Mouse (Mus musculus): ENCODE results near the gene Pmis2. TPM values are rescaled to one million over a fixed set of nuclear protein-coding genes. Genes with fewer than 3 reads are reported as not detected.

Gene Pmis2
- polyA plus RNA-seq, 2 experiments: not detected

DNA sequence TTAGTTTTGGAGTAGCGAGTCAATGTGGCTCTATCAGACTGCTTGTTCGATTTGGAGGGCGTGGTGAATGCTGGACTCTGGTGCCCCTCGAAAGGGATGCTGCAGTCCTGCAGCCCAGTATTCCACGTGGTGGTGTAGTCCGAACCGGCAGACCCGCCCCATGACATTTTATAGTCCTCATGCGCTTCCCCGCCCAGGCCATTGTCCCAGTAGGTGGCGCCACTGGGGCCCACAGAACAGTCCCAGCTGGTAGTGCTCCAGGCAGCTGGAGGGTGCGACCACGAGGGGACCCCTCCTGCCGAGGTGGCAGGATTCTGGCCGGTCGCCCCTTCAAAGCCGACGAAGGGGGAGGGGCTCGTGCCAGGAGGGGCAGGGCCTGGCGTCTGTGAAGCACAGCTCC, 36.8 kb downstream of the Pmis2 start:
- peak; percentile 56 for ATAC-seq (ENCODE audit: low FRiP score, low read depth)
- H3K27me3 ChIP-seq (ENCODE audit: control insufficient read depth, insufficient read depth, low read length): peaks cover 43% of the 10 kb centered on the region
- 2% methylated on average over 20 of the region's 20 CpGs for WGBS
- peak; percentile 25 for DNase-seq (ENCODE audit: low spot score)
- H3K36me3 ChIP-seq (ENCODE audit: control insufficient read depth, insufficient read depth, low read length): no peaks in the 10 kb centered on the region
- no peak overlapping the region for H3K27ac ChIP-seq (replicated peaks; ENCODE audit: low read depth, low read length)
- H3K4me2 ChIP-seq (replicated peaks; ENCODE audit: low read depth, low read length, severe bottlenecking): peak overlapping the region; percentile 30; the same call in 1 of the 2 replicates
- TF ChIP-seq POLR2A (IDR thresholded peaks at IDR 0.05; ENCODE audit: borderline replicate concordance, extremely low read depth, insufficient read depth, insufficient read length): no peak
- peaks cover 6% of the 10 kb centered on the region; the same call in 1 of the 2 replicates for H3K4me1 ChIP-seq (ENCODE audit: control insufficient read depth, insufficient read depth, low read length)
- H3K4me3 ChIP-seq (replicated peaks; ENCODE audit: low read length): peak overlapping the region; percentile 23
- H3K9ac ChIP-seq (ENCODE audit: low read depth, low read length, severe bottlenecking): peak overlapping the region; percentile 28; the same call in 1 of the 2 replicates
- H3K9me3 ChIP-seq (ENCODE audit: control insufficient read depth, low read length): no peaks in the 10 kb centered on the region

DNA sequence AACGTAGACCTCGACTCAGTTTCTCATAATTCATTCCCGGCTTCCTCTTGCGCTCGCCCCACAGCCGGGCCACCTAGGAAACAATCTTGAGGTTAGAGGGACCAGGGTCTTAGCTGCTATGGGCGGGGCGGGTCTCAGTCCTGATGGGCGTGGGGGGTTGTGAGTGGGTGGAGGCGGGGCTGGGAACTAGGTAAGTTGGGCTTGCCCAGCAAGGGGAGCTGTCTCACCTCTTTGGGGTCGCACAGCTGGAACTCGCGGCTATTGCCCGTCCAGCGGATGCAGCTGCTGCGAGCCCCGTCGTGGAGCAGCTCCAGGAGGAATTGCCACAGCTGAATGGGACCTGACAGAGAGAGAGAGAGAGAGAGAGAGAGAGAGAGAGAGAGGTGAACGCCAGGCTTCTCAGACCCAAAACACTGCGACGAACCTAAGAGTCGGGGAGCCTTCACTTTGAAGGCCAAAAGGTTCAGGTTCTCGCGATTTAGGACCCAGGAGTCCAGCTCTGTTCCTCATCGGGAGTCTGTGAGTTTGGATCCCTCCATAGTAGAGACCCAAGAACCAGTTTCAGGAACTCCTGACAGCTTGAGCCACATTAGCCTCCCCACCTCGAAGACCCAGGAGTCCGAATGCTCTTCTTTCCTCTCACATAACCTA, 37.5 kb downstream of the Pmis2 start:
- ATAC-seq (ENCODE audit: low FRiP score, low read depth) (no peak), DNase-seq (ENCODE audit: low spot score) (no peak)
- no peak for TF ChIP-seq POLR2A (IDR thresholded peaks at IDR 0.05; ENCODE audit: borderline replicate concordance, extremely low read depth, insufficient read depth, insufficient read length)
- 0 out of 2 replicates have a peak overlapping the region, but pooled peaks have one; percentile 3 for H3K4me2 ChIP-seq (replicated peaks; ENCODE audit: low read depth, low read length, severe bottlenecking)
- H3K9ac ChIP-seq (ENCODE audit: low read depth, low read length, severe bottlenecking): no peak overlapping the region
- WGBS: 4% methylated on average over 27 of the region's 27 CpGs
- H3K4me3 ChIP-seq (replicated peaks; ENCODE audit: low read length): 0 out of 2 replicates have a peak overlapping the region, but pooled peaks have one; percentile 2
- H3K4me1 ChIP-seq (ENCODE audit: control insufficient read depth, insufficient read depth, low read length): peaks cover 6% of the 10 kb centered on the region; the same call in 1 of the 2 replicates
- H3K9me3 ChIP-seq (ENCODE audit: control insufficient read depth, low read length): no peaks in the 10 kb centered on the region
- no peak overlapping the region for H3K27ac ChIP-seq (replicated peaks; ENCODE audit: low read depth, low read length)
- no peaks in the 10 kb centered on the region for H3K36me3 ChIP-seq (ENCODE audit: control insufficient read depth, insufficient read depth, low read length)
- peaks cover 43% of the 10 kb centered on the region for H3K27me3 ChIP-seq (ENCODE audit: control insufficient read depth, insufficient read depth, low read length)

DNA sequence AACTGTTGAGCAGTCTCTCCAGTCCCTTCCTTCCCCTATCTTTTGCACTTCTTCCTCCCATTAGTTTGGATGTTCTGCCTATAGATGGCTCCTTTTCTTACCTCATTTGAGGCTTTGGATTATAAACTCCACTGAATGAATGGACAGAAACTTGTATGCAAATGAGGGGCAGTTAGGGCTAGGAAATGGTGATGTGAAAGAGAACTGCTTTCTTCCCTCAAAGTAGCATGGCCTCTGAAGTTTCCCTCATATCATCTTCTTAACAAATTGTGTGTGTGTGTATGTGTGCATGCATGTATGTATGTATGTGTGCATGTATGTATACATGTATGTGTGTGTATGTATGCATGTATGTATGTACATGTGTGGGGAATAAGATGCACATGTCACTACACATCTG, 42.4 kb downstream of the Pmis2 start:
- no peak for TF ChIP-seq POLR2A (IDR thresholded peaks at IDR 0.05; ENCODE audit: borderline replicate concordance, extremely low read depth, insufficient read depth, insufficient read length)
- Histone ChIP-seq H3K9me3 (ENCODE audit: control insufficient read depth, low read length) (no peaks in the 10 kb centered on the region), H3K27me3 (ENCODE audit: control insufficient read depth, insufficient read depth, low read length) (peaks cover 17% of the 10 kb centered on the region), H3K4me1 (ENCODE audit: control insufficient read depth, insufficient read depth, low read length) (peaks cover 10% of the 10 kb centered on the region; the same call in 1 of the 2 replicates), H3K4me2 (replicated peaks; ENCODE audit: low read depth, low read length, severe bottlenecking) (no peak overlapping the region), H3K27ac (replicated peaks; ENCODE audit: low read depth, low read length) (no peak overlapping the region), H3K4me3 (replicated peaks; ENCODE audit: low read length) (no peak overlapping the region), H3K36me3 (ENCODE audit: control insufficient read depth, insufficient read depth, low read length) (peaks cover 4% of the 10 kb centered on the region), H3K9ac (ENCODE audit: low read depth, low read length, severe bottlenecking) (no peak overlapping the region)
- no peak for ATAC-seq (ENCODE audit: low FRiP score, low read depth)
- DNase-seq (ENCODE audit: low spot score): no peak

DNA sequence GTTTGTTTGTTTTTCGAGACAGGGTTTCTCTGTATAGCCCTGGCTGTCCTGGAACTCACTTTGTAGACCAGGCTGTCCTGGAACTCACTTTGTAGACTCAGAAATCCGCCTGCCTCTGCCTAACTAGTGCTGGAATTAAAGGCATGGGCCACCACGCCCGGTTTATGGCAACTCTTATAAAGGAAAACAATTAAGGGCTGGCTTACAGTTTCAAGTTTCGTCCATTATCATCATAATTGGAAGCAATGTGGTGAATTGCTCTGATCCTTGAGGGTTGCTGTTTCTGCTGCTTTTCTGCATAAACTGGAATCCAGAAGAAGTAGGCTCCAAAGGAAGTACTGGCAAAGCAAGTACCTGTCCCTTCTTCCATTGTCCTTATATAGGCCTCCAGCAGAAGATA, 44.8 kb downstream of the Pmis2 start:
- Histone ChIP-seq H3K4me1 (ENCODE audit: control insufficient read depth, insufficient read depth, low read length) (0 out of 2 replicates have a peak, but pooled peaks cover 5% of the 10 kb centered on the region), H3K36me3 (ENCODE audit: control insufficient read depth, insufficient read depth, low read length) (peaks cover 24% of the 10 kb centered on the region), H3K27me3 (ENCODE audit: control insufficient read depth, insufficient read depth, low read length) (no peaks in the 10 kb centered on the region), H3K27ac (replicated peaks; ENCODE audit: low read depth, low read length) (no peak overlapping the region), H3K9me3 (ENCODE audit: control insufficient read depth, low read length) (no peaks in the 10 kb centered on the region), H3K4me2 (replicated peaks; ENCODE audit: low read depth, low read length, severe bottlenecking) (no peak overlapping the region), H3K4me3 (replicated peaks; ENCODE audit: low read length) (no peak overlapping the region), H3K9ac (ENCODE audit: low read depth, low read length, severe bottlenecking) (no peak overlapping the region)
- 86% methylated on average over 5 of the region's 5 CpGs for WGBS
- ATAC-seq (ENCODE audit: low FRiP score, low read depth): no peak
- DNase-seq (ENCODE audit: low spot score): no peak
- no peak for TF ChIP-seq POLR2A (IDR thresholded peaks at IDR 0.05; ENCODE audit: borderline replicate concordance, extremely low read depth, insufficient read depth, insufficient read length)

DNA sequence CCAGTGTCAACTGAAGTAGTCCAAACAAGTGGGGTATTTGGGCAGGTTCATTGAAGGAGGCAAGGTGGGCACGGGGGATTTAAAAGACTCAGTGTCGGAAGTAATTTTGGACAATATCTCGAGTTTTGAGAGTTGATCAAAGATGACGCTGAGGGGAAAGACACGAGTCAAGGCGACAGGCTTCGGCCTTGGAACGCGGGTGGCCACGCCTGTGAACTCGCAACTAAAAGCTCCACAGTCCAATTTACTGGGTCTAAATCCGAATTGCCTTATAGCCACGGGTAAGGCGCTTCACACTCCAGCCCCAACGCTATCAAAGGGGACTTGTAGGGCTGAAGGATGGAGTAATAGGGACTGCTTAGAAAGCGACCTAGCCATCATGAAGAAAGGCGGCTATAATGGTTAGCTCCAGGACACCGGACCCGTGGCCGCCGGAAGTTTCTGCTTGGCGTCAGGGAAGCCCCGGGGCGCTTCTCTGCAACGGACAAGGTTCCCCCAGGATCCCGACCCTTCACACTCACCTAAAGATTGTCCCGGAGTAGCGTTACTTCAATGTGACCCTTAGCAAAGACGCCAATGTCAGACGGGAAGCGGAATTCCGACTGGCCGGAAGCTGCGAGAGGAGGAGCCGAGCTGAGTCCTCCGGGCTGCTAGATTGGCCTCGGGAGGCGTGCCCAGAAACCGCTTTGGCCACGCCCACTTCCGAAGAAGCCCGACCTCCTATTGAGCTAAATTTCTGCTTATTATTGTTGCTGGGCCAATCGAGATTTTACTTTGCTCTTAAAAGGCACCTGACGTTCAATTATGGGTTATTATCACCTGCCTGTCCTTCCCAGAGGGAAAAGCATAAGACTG, 45.6 kb downstream of the Pmis2 start, which contains the start of gene Cox6b1:
TSS of gene Cox6b1 (minus strand) at position 622 of the 855 bp plus-strand sequence.
- Histone ChIP-seq H3K4me1 (ENCODE audit: control insufficient read depth, insufficient read depth, low read length) (0 out of 2 replicates have a peak, but pooled peaks cover 5% of the 10 kb centered on the region), H3K4me3 (replicated peaks; ENCODE audit: low read length) (peak within 1 kb of the TSS; percentile 80), H3K9ac (ENCODE audit: low read depth, low read length, severe bottlenecking) (peak within 1 kb of the TSS; percentile 79), H3K27me3 (ENCODE audit: control insufficient read depth, insufficient read depth, low read length) (no peaks in the 10 kb centered on the region), H3K27ac (replicated peaks; ENCODE audit: low read depth, low read length) (no peak within 1 kb of the TSS), H3K36me3 (ENCODE audit: control insufficient read depth, insufficient read depth, low read length) (peaks cover 29% of the 10 kb centered on the region), H3K9me3 (ENCODE audit: control insufficient read depth, low read length) (no peaks in the 10 kb centered on the region), H3K4me2 (replicated peaks; ENCODE audit: low read depth, low read length, severe bottlenecking) (peak within 1 kb of the TSS; percentile 77)
- ATAC-seq (ENCODE audit: low FRiP score, low read depth): peak; percentile 96
- no peak for TF ChIP-seq POLR2A (IDR thresholded peaks at IDR 0.05; ENCODE audit: borderline replicate concordance, extremely low read depth, insufficient read depth, insufficient read length)
- peak; percentile 92 for DNase-seq (ENCODE audit: low spot score)
- 3% methylated on average over 44 of the region's 44 CpGs for WGBS

Other genes starting within 250 kb of the Pmis2 start
Only the 30 nearest of the 32 such genes appear.
- 41.9 and 55.5 TPM in 2 replicates for gene Aplp1, start 226.1 kb downstream of the Pmis2 start, polyA plus RNA-seq (2012; rRNA removed)
- 31.4 and 37.4 TPM in 2 replicates for gene Aplp1, start 226.1 kb downstream of the Pmis2 start, polyA plus RNA-seq (2014; fragmentation: Nextera tagmentation; extraction: Ambion mirVana)
- 0.06 and 0.13 TPM in 2 replicates for gene Kirrel2, start 213.9 kb downstream of the Pmis2 start, polyA plus RNA-seq (2012; rRNA removed)
- gene Kirrel2, start 213.9 kb downstream of the Pmis2 start, polyA plus RNA-seq (2014; fragmentation: Nextera tagmentation; extraction: Ambion mirVana): 0.07 TPM in 1 of 2 replicates, not detected in the other
- 0.03 and 0.06 TPM in 2 replicates for gene Nphs1, start 213.3 kb downstream of the Pmis2 start, polyA plus RNA-seq (2012; rRNA removed)
- gene Nphs1, start 213.3 kb downstream of the Pmis2 start, polyA plus RNA-seq (2014; fragmentation: Nextera tagmentation; extraction: Ambion mirVana): 0.14 and 0.23 TPM in 2 replicates
- 0.04 and 0.11 TPM in 2 replicates for gene Prodh2, start 178.0 kb downstream of the Pmis2 start, polyA plus RNA-seq (2012; rRNA removed)
- gene Prodh2, start 178.0 kb downstream of the Pmis2 start, polyA plus RNA-seq (2014; fragmentation: Nextera tagmentation; extraction: Ambion mirVana): not detected in 2 replicates
- gene Arhgap33, start 136.5 kb downstream of the Pmis2 start, polyA plus RNA-seq (2012; rRNA removed): 66.1 and 91.7 TPM in 2 replicates
- 9.7 and 14.2 TPM in 2 replicates for gene Arhgap33, start 136.5 kb downstream of the Pmis2 start, polyA plus RNA-seq (2014; fragmentation: Nextera tagmentation; extraction: Ambion mirVana)
- 15.4 and 18.6 TPM in 2 replicates for gene Hspb6, start 119.4 kb downstream of the Pmis2 start, polyA plus RNA-seq (2012; rRNA removed)
- gene Hspb6, start 119.4 kb downstream of the Pmis2 start, polyA plus RNA-seq (2014; fragmentation: Nextera tagmentation; extraction: Ambion mirVana): 15.7 and 16.8 TPM in 2 replicates
- gene Proser3, start 119.3 kb downstream of the Pmis2 start, polyA plus RNA-seq (2012; rRNA removed): 31.8 and 47.3 TPM in 2 replicates
- gene Proser3, start 119.3 kb downstream of the Pmis2 start, polyA plus RNA-seq (2014; fragmentation: Nextera tagmentation; extraction: Ambion mirVana): 9.4 and 10.8 TPM in 2 replicates
- 35.8 and 38.7 TPM in 2 replicates for gene Lin37, start 111.8 kb downstream of the Pmis2 start, polyA plus RNA-seq (2012; rRNA removed)
- gene Lin37, start 111.8 kb downstream of the Pmis2 start, polyA plus RNA-seq (2014; fragmentation: Nextera tagmentation; extraction: Ambion mirVana): 38.5 and 45.8 TPM in 2 replicates
- 71.8 and 75.8 TPM in 2 replicates for gene U2af1l4, start 108.3 kb downstream of the Pmis2 start, polyA plus RNA-seq (2012; rRNA removed)
- gene U2af1l4, start 108.3 kb downstream of the Pmis2 start, polyA plus RNA-seq (2014; fragmentation: Nextera tagmentation; extraction: Ambion mirVana): 95.6 and 99.2 TPM in 2 replicates
- 7.3 and 8.9 TPM in 2 replicates for gene Gm49396, start 108.3 kb downstream of the Pmis2 start, polyA plus RNA-seq (2012; rRNA removed)
- 5.0 and 7.4 TPM in 2 replicates for gene Gm49396, start 108.3 kb downstream of the Pmis2 start, polyA plus RNA-seq (2014; fragmentation: Nextera tagmentation; extraction: Ambion mirVana)
- 141 and 161 TPM in 2 replicates for gene Psenen, start 108.0 kb downstream of the Pmis2 start, polyA plus RNA-seq (2012; rRNA removed)
- gene Psenen, start 108.0 kb downstream of the Pmis2 start, polyA plus RNA-seq (2014; fragmentation: Nextera tagmentation; extraction: Ambion mirVana): 136 and 137 TPM in 2 replicates
- 5.2 and 6.0 TPM in 2 replicates for gene Igflr1, start 106.2 kb downstream of the Pmis2 start, polyA plus RNA-seq (2012; rRNA removed)
- gene Igflr1, start 106.2 kb downstream of the Pmis2 start, polyA plus RNA-seq (2014; fragmentation: Nextera tagmentation; extraction: Ambion mirVana): 1.7 and 4.9 TPM in 2 replicates
- 62.0 and 73.8 TPM in 2 replicates for gene Kmt2b, start 82.9 kb downstream of the Pmis2 start, polyA plus RNA-seq (2012; rRNA removed)
- gene Kmt2b, start 82.9 kb downstream of the Pmis2 start, polyA plus RNA-seq (2014; fragmentation: Nextera tagmentation; extraction: Ambion mirVana): 13.1 and 15.4 TPM in 2 replicates
- gene Zbtb32, start 72.7 kb downstream of the Pmis2 start, polyA plus RNA-seq (2012; rRNA removed): 0.51 and 0.55 TPM in 2 replicates
- 0.62 and 0.67 TPM in 2 replicates for gene Zbtb32, start 72.7 kb downstream of the Pmis2 start, polyA plus RNA-seq (2014; fragmentation: Nextera tagmentation; extraction: Ambion mirVana)
- 4.7 and 5.7 TPM in 2 replicates for gene Upk1a, start 58.8 kb downstream of the Pmis2 start, polyA plus RNA-seq (2012; rRNA removed)
- 1.2 and 1.7 TPM in 2 replicates for gene Upk1a, start 58.8 kb downstream of the Pmis2 start, polyA plus RNA-seq (2014; fragmentation: Nextera tagmentation; extraction: Ambion mirVana)
- gene Cox6b1, start 45.5 kb downstream of the Pmis2 start, polyA plus RNA-seq (2012; rRNA removed): 607 and 677 TPM in 2 replicates
- gene Cox6b1, start 45.5 kb downstream of the Pmis2 start, polyA plus RNA-seq (2014; fragmentation: Nextera tagmentation; extraction: Ambion mirVana): 799 and 875 TPM in 2 replicates
- gene Etv2, start 35.8 kb downstream of the Pmis2 start, polyA plus RNA-seq (2012; rRNA removed): 0.17 TPM in 1 of 2 replicates, not detected in the other
- gene Etv2, start 35.8 kb downstream of the Pmis2 start, polyA plus RNA-seq (2014; fragmentation: Nextera tagmentation; extraction: Ambion mirVana): 0.19 TPM in 1 of 2 replicates, not detected in the other
- gene Rbm42, start 21.3 kb downstream of the Pmis2 start, polyA plus RNA-seq (2012; rRNA removed): 68.1 and 87.7 TPM in 2 replicates
- gene Rbm42, start 21.3 kb downstream of the Pmis2 start, polyA plus RNA-seq (2014; fragmentation: Nextera tagmentation; extraction: Ambion mirVana): 107 and 113 TPM in 2 replicates
- gene Haus5, start 6.6 kb downstream of the Pmis2 start, polyA plus RNA-seq (2012; rRNA removed): 38.8 and 45.0 TPM in 2 replicates
- 35.0 and 35.6 TPM in 2 replicates for gene Haus5, start 6.6 kb downstream of the Pmis2 start, polyA plus RNA-seq (2014; fragmentation: Nextera tagmentation; extraction: Ambion mirVana)
- 0.44 TPM in 1 of 2 replicates, not detected in the other for gene 2200002J24Rik, start 27.3 kb upstream of the Pmis2 start, polyA plus RNA-seq (2012; rRNA removed)
- gene 2200002J24Rik, start 27.3 kb upstream of the Pmis2 start, polyA plus RNA-seq (2014; fragmentation: Nextera tagmentation; extraction: Ambion mirVana): 0.51 TPM in 1 of 2 replicates, not detected in the other
- gene Atp4a, start 40.6 kb upstream of the Pmis2 start, polyA plus RNA-seq (2012; rRNA removed): 0.89 and 1.0 TPM in 2 replicates
- gene Atp4a, start 40.6 kb upstream of the Pmis2 start, polyA plus RNA-seq (2014; fragmentation: Nextera tagmentation; extraction: Ambion mirVana): 0.30 and 0.48 TPM in 2 replicates
- gene Tmem147, start 57.9 kb upstream of the Pmis2 start, polyA plus RNA-seq (2012; rRNA removed): 178 and 233 TPM in 2 replicates
- 221 and 231 TPM in 2 replicates for gene Tmem147, start 57.9 kb upstream of the Pmis2 start, polyA plus RNA-seq (2014; fragmentation: Nextera tagmentation; extraction: Ambion mirVana)
- not detected in 2 replicates for gene Gapdhs, start 72.1 kb upstream of the Pmis2 start, polyA plus RNA-seq (2012; rRNA removed)
- 0.75 TPM in 1 of 2 replicates, not detected in the other for gene Gapdhs, start 72.1 kb upstream of the Pmis2 start, polyA plus RNA-seq (2014; fragmentation: Nextera tagmentation; extraction: Ambion mirVana)
- gene Sbsn, start 79.9 kb upstream of the Pmis2 start, polyA plus RNA-seq (2012; rRNA removed): 15.1 and 28.4 TPM in 2 replicates
- 21.3 and 38.7 TPM in 2 replicates for gene Sbsn, start 79.9 kb upstream of the Pmis2 start, polyA plus RNA-seq (2014; fragmentation: Nextera tagmentation; extraction: Ambion mirVana)
- 124 and 151 TPM in 2 replicates for gene Dmkn, start 92.2 kb upstream of the Pmis2 start, polyA plus RNA-seq (2012; rRNA removed)
- 168 and 289 TPM in 2 replicates for gene Dmkn, start 92.2 kb upstream of the Pmis2 start, polyA plus RNA-seq (2014; fragmentation: Nextera tagmentation; extraction: Ambion mirVana)
- gene Krtdap, start 116.3 kb upstream of the Pmis2 start, polyA plus RNA-seq (2012; rRNA removed): 290 and 318 TPM in 2 replicates
- 833 and 1,442 TPM in 2 replicates for gene Krtdap, start 116.3 kb upstream of the Pmis2 start, polyA plus RNA-seq (2014; fragmentation: Nextera tagmentation; extraction: Ambion mirVana)
- 0.12 and 0.18 TPM in 2 replicates for gene Ffar2, start 152.2 kb upstream of the Pmis2 start, polyA plus RNA-seq (2012; rRNA removed)
- 0.44 TPM in 1 of 2 replicates, not detected in the other for gene Ffar2, start 152.2 kb upstream of the Pmis2 start, polyA plus RNA-seq (2014; fragmentation: Nextera tagmentation; extraction: Ambion mirVana)
- gene Ffar3, start 184.6 kb upstream of the Pmis2 start, polyA plus RNA-seq (2012; rRNA removed): not detected in 2 replicates
- not detected in 2 replicates for gene Ffar3, start 184.6 kb upstream of the Pmis2 start, polyA plus RNA-seq (2014; fragmentation: Nextera tagmentation; extraction: Ambion mirVana)
- gene Ffar1, start 190.0 kb upstream of the Pmis2 start, polyA plus RNA-seq (2012; rRNA removed): 0.01 and 0.03 TPM in 2 replicates
- not detected in 2 replicates for gene Ffar1, start 190.0 kb upstream of the Pmis2 start, polyA plus RNA-seq (2014; fragmentation: Nextera tagmentation; extraction: Ambion mirVana)
- 0.09 and 0.11 TPM in 2 replicates for gene Cd22, start 208.7 kb upstream of the Pmis2 start, polyA plus RNA-seq (2012; rRNA removed)
- 0.10 TPM in 1 of 2 replicates, not detected in the other for gene Cd22, start 208.7 kb upstream of the Pmis2 start, polyA plus RNA-seq (2014; fragmentation: Nextera tagmentation; extraction: Ambion mirVana)